Mouse (Mus musculus): Measurements from ENCODE around the gene Asic5. TPM values are rescaled to one million over a fixed set of nuclear protein-coding genes. Genes with fewer than 3 reads are reported as not detected.

Asic5 gene
- polyA plus RNA-seq, 1 experiment, result not detected

DNA sequence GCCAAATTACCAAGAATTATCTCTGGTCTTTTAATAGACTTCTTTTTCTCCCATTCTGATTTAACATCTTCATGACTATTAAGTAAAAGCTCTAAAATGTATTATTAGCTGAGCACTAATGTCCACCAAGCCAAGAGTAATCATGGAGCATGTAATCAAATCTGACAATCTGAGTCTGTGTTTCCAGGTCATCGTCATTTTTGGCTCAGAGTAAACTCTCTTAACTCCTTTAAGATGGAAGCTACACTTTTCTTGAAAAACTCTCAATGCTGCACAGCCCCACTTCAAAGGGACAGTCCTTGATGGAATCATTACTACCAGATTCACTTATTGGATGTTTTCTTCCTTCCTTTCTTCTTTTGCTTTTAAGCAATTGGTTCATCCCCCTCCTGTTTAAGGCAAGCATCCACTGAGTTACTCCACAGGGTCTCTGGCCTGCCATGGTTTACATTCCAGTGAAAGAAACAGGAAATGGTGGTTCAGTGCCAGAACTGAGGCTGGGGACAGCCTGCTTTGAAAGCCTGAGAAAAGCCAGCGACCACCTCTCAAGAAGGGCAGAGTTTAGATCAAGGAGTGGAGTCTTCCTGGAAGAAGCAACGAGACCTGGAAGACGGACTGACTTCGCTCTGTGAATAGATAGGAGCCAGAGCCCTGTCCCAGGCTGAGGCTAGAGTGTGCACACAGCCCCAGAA lies 72.3 kb downstream of the Asic5 start:
- Histone ChIP-seq H3K4me3 (ENCODE audit: insufficient read depth, poor library complexity, severe bottlenecking) (no peak overlapping the region), H3K79me3 (ENCODE audit: low read depth) (no peaks in the 10 kb centered on the region), H3ac (ENCODE audit: control insufficient read depth, insufficient read length, low read depth) (no peak overlapping the region), H3K27me3 (ENCODE audit: control insufficient read depth, insufficient read depth, insufficient read length) (peaks cover 3% of the 10 kb centered on the region), H3K79me2 (ENCODE audit: control insufficient read depth, insufficient read depth) (no peaks in the 10 kb centered on the region), H3K36me3 (ENCODE audit: control insufficient read depth, insufficient read depth) (no peaks in the 10 kb centered on the region)
- TF ChIP-seq MYOD1 (IDR thresholded peaks at IDR 0.05; ENCODE audit: control insufficient read depth, insufficient read length, low read depth), result no peak
- TF ChIP-seq MAX (IDR thresholded peaks at IDR 0.05), result no peak

GRCm38 (mm10) chr3:82057201-82057600 lies 75.1 kb downstream of the Asic5 start:
- Histone ChIP-seq H3K4me3 (ENCODE audit: insufficient read depth, poor library complexity, severe bottlenecking) (no peak overlapping the region), H3K36me3 (ENCODE audit: control insufficient read depth, insufficient read depth) (no peaks in the 10 kb centered on the region), H3K27me3 (ENCODE audit: control insufficient read depth, insufficient read depth, insufficient read length) (peaks cover 3% of the 10 kb centered on the region), H3K79me2 (ENCODE audit: control insufficient read depth, insufficient read depth) (no peaks in the 10 kb centered on the region), H3ac (ENCODE audit: control insufficient read depth, insufficient read length, low read depth) (no peak overlapping the region), H3K79me3 (ENCODE audit: low read depth) (no peaks in the 10 kb centered on the region)
- TF ChIP-seq MYOG (IDR thresholded peaks at IDR 0.05; ENCODE audit: control insufficient read depth, extremely low read depth, insufficient read length) (no peak), MYOD1 (IDR thresholded peaks at IDR 0.05; ENCODE audit: control insufficient read depth, insufficient read length, low read depth) (no peak), MAX (IDR thresholded peaks at IDR 0.05) (no peak), USF1 (IDR thresholded peaks at IDR 0.05; ENCODE audit: low read depth) (no peak), FOSL1 (IDR thresholded peaks at IDR 0.05; ENCODE audit: insufficient read depth, low read length, poor library complexity, severe bottlenecking) (no peak), CTCF (IDR thresholded peaks at IDR 0.05; ENCODE audit: control insufficient read depth, insufficient read depth, insufficient read length) (no peak), CEBPB (IDR thresholded peaks at IDR 0.05; ENCODE audit: low read depth) (no peak)

GRCm38 (mm10) chr3:82061402-82062180 lies 79.5 kb downstream of the Asic5 start:
- Histone ChIP-seq H3K27me3 (ENCODE audit: control insufficient read depth, insufficient read depth, insufficient read length) (no peaks in the 10 kb centered on the region), H3ac (ENCODE audit: control insufficient read depth, insufficient read length, low read depth) (no peak overlapping the region), H3K4me3 (ENCODE audit: insufficient read depth, poor library complexity, severe bottlenecking) (no peak overlapping the region), H3K79me3 (ENCODE audit: low read depth) (no peaks in the 10 kb centered on the region), H3K36me3 (ENCODE audit: control insufficient read depth, insufficient read depth) (no peaks in the 10 kb centered on the region), H3K79me2 (ENCODE audit: control insufficient read depth, insufficient read depth) (no peaks in the 10 kb centered on the region)
- TF ChIP-seq CEBPB (IDR thresholded peaks at IDR 0.05; ENCODE audit: low read depth), result no peak
- TF ChIP-seq USF1 (IDR thresholded peaks at IDR 0.05; ENCODE audit: low read depth), result no peak
- TF ChIP-seq MYOD1 (IDR thresholded peaks at IDR 0.05; ENCODE audit: control insufficient read depth, insufficient read length, low read depth), result no peak
- no peak for TF ChIP-seq MAX (IDR thresholded peaks at IDR 0.05)
- TF ChIP-seq FOSL1 (IDR thresholded peaks at IDR 0.05; ENCODE audit: insufficient read depth, low read length, poor library complexity, severe bottlenecking), result no peak
- no peak for TF ChIP-seq CTCF (IDR thresholded peaks at IDR 0.05; ENCODE audit: control insufficient read depth, insufficient read depth, insufficient read length)
- no peak for TF ChIP-seq MYOG (IDR thresholded peaks at IDR 0.05; ENCODE audit: control insufficient read depth, extremely low read depth, insufficient read length)

GRCm38 (mm10) chr3:82067830-82068229 lies 85.7 kb downstream of the Asic5 start:
- H3K27me3 ChIP-seq (ENCODE audit: control insufficient read depth, insufficient read depth, insufficient read length), result no peaks in the 10 kb centered on the region

More at GRCm38 (mm10) chr3:82067830-82068229, 85.7 kb downstream of the Asic5 start:
- H3K4me3 ChIP-seq (ENCODE audit: insufficient read depth, poor library complexity, severe bottlenecking), result no peak overlapping the region
- no peaks in the 10 kb centered on the region for H3K36me3 ChIP-seq (ENCODE audit: control insufficient read depth, insufficient read depth)
- H3K79me3 ChIP-seq (ENCODE audit: low read depth), result no peaks in the 10 kb centered on the region
- no peaks in the 10 kb centered on the region for H3K79me2 ChIP-seq (ENCODE audit: control insufficient read depth, insufficient read depth)
- no peak overlapping the region for H3ac ChIP-seq (ENCODE audit: control insufficient read depth, insufficient read length, low read depth)
- TF ChIP-seq MAX (IDR thresholded peaks at IDR 0.05) (no peak), CEBPB (IDR thresholded peaks at IDR 0.05; ENCODE audit: low read depth) (no peak), FOSL1 (IDR thresholded peaks at IDR 0.05; ENCODE audit: insufficient read depth, low read length, poor library complexity, severe bottlenecking) (no peak), MYOD1 (IDR thresholded peaks at IDR 0.05; ENCODE audit: control insufficient read depth, insufficient read length, low read depth) (no peak), CTCF (IDR thresholded peaks at IDR 0.05; ENCODE audit: control insufficient read depth, insufficient read depth, insufficient read length) (no peak), MYOG (IDR thresholded peaks at IDR 0.05; ENCODE audit: control insufficient read depth, extremely low read depth, insufficient read length) (no peak), USF1 (IDR thresholded peaks at IDR 0.05; ENCODE audit: low read depth) (no peak)

Other genes starting within 250 kb of the Asic5 start
- gene Ctso, start 49.7 kb upstream of the Asic5 start, polyA plus RNA-seq (2012; fragmentation: generic; extraction: Trizol), result 0.83 TPM
- not detected for gene Tdo2, start 6.1 kb upstream of the Asic5 start, polyA plus RNA-seq (2012; fragmentation: generic; extraction: Trizol)
- not detected for gene Gucy1b1, start 92.4 kb downstream of the Asic5 start, polyA plus RNA-seq (2012; fragmentation: generic; extraction: Trizol)
- not detected for gene Gucy1a1, start 163.5 kb downstream of the Asic5 start, polyA plus RNA-seq (2012; fragmentation: generic; extraction: Trizol)